Mouse (Mus musculus) heart, embryonic 16.5 days (tissue): ENCODE data around the gene Adcyap1r1. TPM values are rescaled to one million over a fixed set of nuclear protein-coding genes. Genes with fewer than 3 reads are reported as not detected.

Experiments
- ATAC-seq: fragments of 200-750 bp; cut with Nextera tagmentation; replicated peaks from 2 replicates; pipeline ENCODE4 v1.8.0; 2017; ENCODE audit warnings: moderate number of reproducible peaks; ENCODE audit not compliant: insufficient read depth, low FRiP score; ENCODE audit errors: extremely low read depth
- H3K27ac ChIP-seq: fragments of 300-500 bp; sonication (generic); 2 replicates; pipeline ENCODE4 v1.5.1; 2014; ENCODE audit warnings: mild to moderate bottlenecking, low read length, control low read depth, moderate library complexity
- H3K27me3 ChIP-seq: fragments of 300-500 bp; sonication (generic); 2 replicates; pipeline ENCODE4 v1.6.1; 2014; ENCODE audit warnings: low read length, mixed read lengths; ENCODE audit not compliant: control insufficient read depth, insufficient read depth
- H3K36me3 ChIP-seq: fragments of 300-500 bp; sonication (generic); 2 replicates; pipeline ENCODE4 v1.6.1; 2014; ENCODE audit not compliant: control insufficient read depth, insufficient read depth
- H3K4me1 ChIP-seq: fragments of 300-500 bp; sonication (generic); 2 replicates; pipeline ENCODE4 v1.6.1; 2014; ENCODE audit warnings: low read length, mixed read lengths; ENCODE audit not compliant: control insufficient read depth, insufficient read depth
- H3K4me2 ChIP-seq: fragments of 300-500 bp; sonication (generic); 2 replicates; pipeline ENCODE4 v1.6.1; 2014; ENCODE audit warnings: low read depth, mild to moderate bottlenecking, control low read depth, low read length
- H3K4me3 ChIP-seq: fragments of 300-500 bp; sonication (generic); 2 replicates; pipeline ENCODE4 v1.5.1; 2014; ENCODE audit warnings: mild to moderate bottlenecking, control low read depth, low read length
- H3K9ac ChIP-seq: fragments of 300-500 bp; sonication (generic); 2 replicates; pipeline ENCODE4 v1.6.1; 2014; ENCODE audit warnings: low read length, control low read depth
- H3K9me3 ChIP-seq: fragments of 300-500 bp; sonication (generic); replicated peaks from 2 replicates; pipeline ENCODE4 v1.6.1; 2016; ENCODE audit warnings: low read length; ENCODE audit not compliant: control insufficient read depth
- WGBS: fragments of 180-500 bp; shearing (Covaris S2); extraction: QIAGEN DNeasy Blood & Tissue Kit; methylation state at CpG from one replicate; pipeline ENCODE4 v1.1.7; 2014; 5-methylcytosine and 5-hydroxymethylcytosine counted together
- polyA plus RNA-seq: library from polyadenylated mRNA; unstranded; fragments of >200 nt; fragmentation: Nextera tagmentation; extraction: Ambion mirVana; gene quantifications from 2 replicates; pipeline ENCODE4 v1.2.1, GENCODE M21; 2015

Gene Adcyap1r1
- polyA plus RNA-seq, 1 experiment from 2014 or later, result 2.5 TPM

GRCm38 (mm10) chr6:55480988-55481387 is 29.2 kb downstream of the Adcyap1r1 start:
- Histone ChIP-seq H3K27me3 (no peaks in the 10 kb centered on the region), H3K4me2 (no peak overlapping the region), H3K9ac (no peak overlapping the region), H3K4me1 (no peaks in the 10 kb centered on the region), H3K36me3 (no peaks in the 10 kb centered on the region), H3K9me3 (no peaks in the 10 kb centered on the region), H3K4me3 (no peak overlapping the region), H3K27ac (no peak overlapping the region)
- no peak for ATAC-seq
- WGBS, result 91% methylated on average over 1 of the region's 1 CpGs

GRCm38 (mm10) chr6:55482471-55482870 is 30.7 kb downstream of the Adcyap1r1 start:
- H3K4me3 ChIP-seq, result no peak overlapping the region
- H3K4me2 ChIP-seq, result no peak overlapping the region
- H3K9ac ChIP-seq, result no peak overlapping the region
- no peak for ATAC-seq
- no peaks in the 10 kb centered on the region for H3K9me3 ChIP-seq
- WGBS, result 76% methylated on average over 1 of the region's 1 CpGs
- no peak overlapping the region for H3K27ac ChIP-seq
- no peaks in the 10 kb centered on the region for H3K36me3 ChIP-seq
- H3K27me3 ChIP-seq, result no peaks in the 10 kb centered on the region
- peaks cover under 1% of the 10 kb centered on the region; the same call in 1 of the 2 replicates for H3K4me1 ChIP-seq

GRCm38 (mm10) chr6:55483360-55483759 is 31.6 kb downstream of the Adcyap1r1 start:
- no peak for ATAC-seq

GRCm38 (mm10) chr6:55484224-55484623 is 32.4 kb downstream of the Adcyap1r1 start:
- Histone ChIP-seq H3K4me3 (no peak overlapping the region), H3K36me3 (no peaks in the 10 kb centered on the region), H3K9ac (no peak overlapping the region), H3K27me3 (no peaks in the 10 kb centered on the region), H3K9me3 (no peaks in the 10 kb centered on the region), H3K4me2 (no peak overlapping the region), H3K4me1 (peaks cover 5% of the 10 kb centered on the region), H3K27ac (no peak overlapping the region)
- ATAC-seq, result no peak
- 47% methylated on average over 4 of the region's 4 CpGs for WGBS

More at GRCm38 (mm10) chr6:55483360-55483759, 31.6 kb downstream of the Adcyap1r1 start:
- H3K27ac ChIP-seq, result no peak overlapping the region
- H3K4me1 ChIP-seq, result peaks cover 5% of the 10 kb centered on the region
- H3K4me2 ChIP-seq, result no peak overlapping the region
- no peak overlapping the region for H3K9ac ChIP-seq
- no peaks in the 10 kb centered on the region for H3K36me3 ChIP-seq
- no peaks in the 10 kb centered on the region for H3K9me3 ChIP-seq
- WGBS, result 65% methylated on average over 7 of the region's 7 CpGs
- no peaks in the 10 kb centered on the region for H3K27me3 ChIP-seq
- H3K4me3 ChIP-seq, result no peak overlapping the region

GRCm38 (mm10) chr6:55485216-55485615 is 33.4 kb downstream of the Adcyap1r1 start:
- Histone ChIP-seq H3K4me2 (no peak overlapping the region), H3K4me1 (peaks cover 5% of the 10 kb centered on the region), H3K36me3 (no peaks in the 10 kb centered on the region), H3K4me3 (no peak overlapping the region), H3K27ac (no peak overlapping the region), H3K9me3 (no peaks in the 10 kb centered on the region), H3K9ac (no peak overlapping the region), H3K27me3 (no peaks in the 10 kb centered on the region)
- ATAC-seq, result no peak
- 73% methylated on average over 4 of the region's 4 CpGs for WGBS

- H3K27ac ChIP-seq, result no peak overlapping the region
- peaks cover 5% of the 10 kb centered on the region for H3K4me1 ChIP-seq
- H3K36me3 ChIP-seq, result no peaks in the 10 kb centered on the region
- no peak overlapping the region for H3K9ac ChIP-seq
- no peak overlapping the region for H3K4me3 ChIP-seq
- 43% methylated on average over 6 of the region's 6 CpGs for WGBS
- H3K9me3 ChIP-seq, result no peaks in the 10 kb centered on the region
- H3K27me3 ChIP-seq, result peaks cover 2% of the 10 kb centered on the region; the same call in 1 of the 2 replicates
- peak; percentile 58; the same call in 1 of the 2 replicates for ATAC-seq
- no peak overlapping the region for H3K4me2 ChIP-seq
Measured at GRCm38 (mm10) chr6:55487726-55488125, 35.9 kb downstream of the Adcyap1r1 start.

- H3K36me3 ChIP-seq, result no peaks in the 10 kb centered on the region
- H3K9me3 ChIP-seq, result no peaks in the 10 kb centered on the region
- 87% methylated on average over 4 of the region's 4 CpGs for WGBS
- H3K9ac ChIP-seq, result no peak overlapping the region
- H3K4me1 ChIP-seq, result no peaks in the 10 kb centered on the region
- no peak overlapping the region for H3K4me2 ChIP-seq
- H3K27ac ChIP-seq, result no peak overlapping the region
- no peak for ATAC-seq
- H3K27me3 ChIP-seq, result peaks cover 2% of the 10 kb centered on the region; the same call in 1 of the 2 replicates
- H3K4me3 ChIP-seq, result no peak overlapping the region
Measured at GRCm38 (mm10) chr6:55496201-55496600, 44.4 kb downstream of the Adcyap1r1 start.

- H3K36me3 ChIP-seq, result no peaks in the 10 kb centered on the region
- H3K27ac ChIP-seq, result no peak overlapping the region
- no peaks in the 10 kb centered on the region; the same call in 1 of the 2 replicates for H3K27me3 ChIP-seq
- H3K4me3 ChIP-seq, result no peak overlapping the region
- no peaks in the 10 kb centered on the region for H3K4me1 ChIP-seq
- H3K4me2 ChIP-seq, result no peak overlapping the region
- H3K9ac ChIP-seq, result no peak overlapping the region
- no peaks in the 10 kb centered on the region for H3K9me3 ChIP-seq
- no peak for ATAC-seq
Measured at GRCm38 (mm10) chr6:55498753-55499152, 47.0 kb downstream of the Adcyap1r1 start.

GRCm38 (mm10) chr6:55501061-55501460 is 49.3 kb downstream of the Adcyap1r1 start:
- H3K4me1 ChIP-seq, result no peaks in the 10 kb centered on the region
- no peak overlapping the region for H3K9ac ChIP-seq
- no peaks in the 10 kb centered on the region for H3K9me3 ChIP-seq
- H3K27me3 ChIP-seq, result no peaks in the 10 kb centered on the region; the same call in 1 of the 2 replicates
- H3K27ac ChIP-seq, result no peak overlapping the region
- WGBS, result 40% methylated on average over 6 of the region's 6 CpGs
- ATAC-seq, result no peak
- no peak overlapping the region for H3K4me3 ChIP-seq
- no peak overlapping the region for H3K4me2 ChIP-seq
- no peaks in the 10 kb centered on the region for H3K36me3 ChIP-seq
